Mouse (Mus musculus) G1E-ER4 (cell line): Measurements from ENCODE around the gene Cypt12. TPM values are rescaled to one million over a fixed set of nuclear protein-coding genes. Genes with fewer than 3 reads are reported as not detected.

Source experiments
- GATA1 ChIP-seq: IDR thresholded peaks from one replicate; pipeline ENCODE4 v1.8.0; 2012; ENCODE audit warnings: low read length, inconsistent platforms
- polyA plus RNA-seq: library from polyadenylated mRNA; stranded (reverse); fragments of >175 nt; gene quantifications from 2 replicates; pipeline ENCODE4 v1.2.3, GENCODE M21; 2012

Gene Cypt12
- not detected in 2 replicates for polyA plus RNA-seq

DNA sequence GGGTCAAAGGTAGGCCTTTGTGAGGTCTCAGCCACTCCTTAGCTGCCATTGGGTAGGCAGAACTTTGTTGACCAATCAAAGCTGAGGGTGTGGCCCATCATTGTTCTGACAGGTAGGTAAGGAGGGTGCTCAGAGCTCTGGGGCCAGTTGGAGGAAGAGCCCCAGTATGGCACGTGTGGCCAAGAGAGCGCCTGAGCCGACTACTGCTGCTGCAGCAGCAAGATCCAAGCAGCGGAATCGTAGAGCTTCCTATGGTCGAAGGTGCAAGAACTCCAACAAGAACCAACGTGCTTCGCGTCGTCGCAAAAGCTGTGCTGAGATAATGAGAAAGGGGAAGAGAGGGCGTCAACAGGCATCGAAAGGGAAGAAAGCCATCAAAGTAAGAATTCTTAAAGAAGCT is at the start of gene Cypt12:
Cypt12 (plus strand) TSS at position 112 of the 400 bp plus-strand sequence.
- TF ChIP-seq GATA1: no peak

DNA sequence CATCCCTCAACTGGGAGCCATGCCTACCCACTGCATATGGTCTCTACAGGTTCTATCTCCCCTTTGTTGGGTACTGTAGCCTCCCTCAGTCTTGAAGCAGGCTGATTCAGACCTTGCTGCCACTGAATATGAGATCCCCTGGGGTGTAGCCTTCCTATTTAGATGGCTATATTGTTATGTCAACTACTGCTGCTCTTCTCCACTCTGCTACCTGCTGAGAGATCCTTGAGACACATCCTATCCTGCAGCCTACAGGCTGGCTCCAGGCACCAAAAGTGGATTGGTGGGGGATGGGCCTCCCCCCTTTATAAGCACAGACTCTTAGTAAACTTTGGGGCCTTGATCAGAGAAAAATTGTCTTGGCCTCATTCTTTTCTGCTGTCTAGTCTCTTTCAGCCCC is 34.4 kb upstream of the Cypt12 start:
- TF ChIP-seq GATA1: no peak

DNA sequence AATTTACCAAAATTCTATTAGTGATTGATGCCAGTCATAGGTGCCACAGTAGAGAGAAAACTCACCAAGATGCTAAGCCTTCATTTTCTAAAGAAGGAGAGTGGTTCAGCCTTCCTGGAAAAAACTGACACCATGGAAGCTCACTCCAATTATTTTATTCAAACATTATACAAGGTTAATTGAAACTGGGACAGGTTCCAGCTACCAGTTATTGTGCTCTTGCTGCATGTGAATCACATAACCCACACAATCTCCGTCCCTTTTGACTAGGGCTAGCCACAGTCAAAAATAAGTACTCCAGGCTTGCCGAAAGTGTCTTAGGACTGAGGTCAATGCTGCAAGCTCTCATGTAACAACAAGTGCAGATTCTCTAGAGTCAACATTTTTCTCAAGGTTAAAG is 8.0 kb upstream of the Cypt12 start:
- TF ChIP-seq GATA1: no peak
